Mouse (Mus musculus) gonadal fat pad, adult 2 months (tissue): ENCODE data around the gene Ace. TPM values are rescaled to one million over a fixed set of nuclear protein-coding genes. Genes with fewer than 3 reads are reported as not detected.

ENCODE experiments used
- DNase-seq: peaks from one replicate; pipeline ENCODE4 v3.0.0-alpha.2; 2012; ENCODE audit warnings: low read depth
- polyA plus RNA-seq: library from polyadenylated mRNA; depleted of rRNA; stranded (reverse); fragments of >200 nt; gene quantifications from 2 replicates; pipeline ENCODE4 v1.2.3, GENCODE M21; 2012; rRNA removed

The Ace gene
- 267 and 456 TPM in 2 replicates for polyA plus RNA-seq

DNA sequence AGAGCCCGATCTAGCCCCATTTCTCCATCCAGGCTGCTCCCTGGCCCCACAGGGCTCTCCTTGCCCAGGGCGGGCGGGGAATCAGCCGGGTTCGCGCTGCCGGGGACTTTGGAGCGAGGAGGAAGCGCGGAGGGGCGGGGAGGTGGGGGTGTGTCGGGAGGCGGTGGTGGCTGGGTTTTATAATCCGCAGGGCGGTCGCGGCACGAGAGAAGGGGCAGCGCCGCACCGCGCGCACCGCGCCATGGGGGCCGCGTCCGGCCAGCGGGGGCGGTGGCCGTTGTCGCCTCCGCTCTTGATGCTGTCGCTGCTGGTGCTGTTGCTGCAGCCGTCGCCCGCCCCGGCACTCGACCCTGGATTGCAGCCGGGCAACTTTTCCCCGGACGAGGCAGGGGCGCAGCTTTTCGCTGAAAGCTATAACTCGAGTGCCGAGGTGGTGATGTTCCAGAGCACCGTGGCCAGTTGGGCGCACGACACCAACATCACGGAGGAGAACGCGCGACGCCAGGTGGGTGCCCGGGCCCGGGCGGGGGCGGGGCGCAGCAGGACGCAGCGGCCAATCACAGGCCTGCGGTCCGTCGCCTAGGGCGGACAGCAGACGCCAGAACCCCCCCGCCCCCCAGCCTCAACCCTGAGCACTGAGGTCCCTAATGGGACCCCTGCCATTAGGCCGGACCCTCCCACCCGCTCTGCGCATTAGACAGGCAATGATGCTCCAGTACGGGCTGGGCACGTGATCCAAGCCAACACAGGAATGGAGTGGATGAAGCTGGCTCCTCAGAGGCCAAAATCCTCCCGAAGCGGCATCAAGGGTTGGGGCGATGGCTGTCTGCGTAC lies at the start of gene Ace:
Ace (plus strand) TSS at position 205 of the 834 bp plus-strand sequence.
- no peak for DNase-seq

GRCm38 (mm10) chr11:105920098-105920785 lies 47.5 kb upstream of the Ace start:
- DNase-seq: no peak

- DNase-seq: no peak
Observed at GRCm38 (mm10) chr11:105920836-105921235, 46.9 kb upstream of the Ace start.

DNA sequence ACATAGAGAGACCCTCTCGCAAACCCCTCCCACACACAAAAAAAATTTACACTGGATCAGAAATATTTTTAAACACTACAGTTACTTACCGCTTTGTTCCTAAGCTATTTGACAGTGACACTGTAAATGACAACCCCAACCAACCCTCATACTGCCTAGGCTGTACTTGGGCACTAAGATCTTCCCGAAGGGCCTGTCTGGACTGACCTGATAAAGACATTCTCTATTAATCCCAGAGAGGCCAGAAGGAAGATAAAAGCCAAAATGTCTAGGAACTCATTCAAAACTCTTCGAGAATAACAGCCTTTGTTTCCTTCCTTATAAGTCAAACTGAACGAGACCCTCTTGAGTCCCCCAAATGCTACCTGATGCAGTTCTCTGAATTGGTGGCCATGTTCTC lies 46.5 kb upstream of the Ace start:
- DNase-seq: no peak

- DNase-seq: no peak
Observed at GRCm38 (mm10) chr11:105922769-105923663, 44.7 kb upstream of the Ace start.

GRCm38 (mm10) chr11:105927065-105928030 lies 40.4 kb upstream of the Ace start:
- no peak for DNase-seq

GRCm38 (mm10) chr11:105928171-105928570 lies 39.6 kb upstream of the Ace start:
- no peak for DNase-seq

- DNase-seq: no peak
Observed at GRCm38 (mm10) chr11:105931380-105931779, 36.4 kb upstream of the Ace start.

DNA sequence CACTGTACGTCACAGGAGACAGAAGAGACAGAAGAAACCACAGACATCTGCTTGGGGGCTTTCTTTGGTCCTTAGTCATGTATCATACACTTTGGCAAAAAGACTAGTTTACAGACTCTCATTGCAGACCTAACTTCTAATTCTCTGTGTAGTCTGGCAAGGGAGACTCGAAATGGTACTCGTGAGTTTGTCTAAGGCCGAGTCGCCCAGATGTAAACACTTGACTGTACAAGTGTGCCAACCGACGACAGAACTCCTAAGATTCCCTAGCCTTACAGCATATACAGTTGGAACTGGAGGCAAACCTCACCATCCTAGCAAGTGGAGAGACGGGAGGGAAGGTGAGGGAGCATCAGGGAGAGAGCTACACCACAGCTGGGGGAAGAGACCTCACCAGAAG lies 34.0 kb upstream of the Ace start:
- DNase-seq: no peak

DNA sequence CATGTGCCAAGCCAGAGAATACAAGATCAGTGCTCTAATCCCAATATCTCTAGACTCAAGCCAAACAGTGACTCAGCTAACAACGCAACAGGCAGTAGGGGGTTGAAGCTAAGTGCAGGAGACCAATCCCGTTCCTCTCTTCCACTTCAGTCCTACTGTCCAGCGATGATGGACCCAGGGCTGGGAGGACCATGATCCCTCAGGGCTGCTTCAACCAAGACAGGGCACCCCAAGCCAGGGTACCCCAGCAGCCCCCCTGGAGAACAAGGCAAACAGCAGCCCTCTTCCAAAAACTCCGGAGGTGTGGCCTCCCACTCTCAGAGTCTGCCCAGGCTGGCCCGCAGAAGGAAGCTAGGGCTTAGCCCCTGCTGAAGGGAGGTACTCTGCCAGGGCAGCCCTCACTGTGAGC lies 33.4 kb upstream of the Ace start:
- DNase-seq: no peak

DNA sequence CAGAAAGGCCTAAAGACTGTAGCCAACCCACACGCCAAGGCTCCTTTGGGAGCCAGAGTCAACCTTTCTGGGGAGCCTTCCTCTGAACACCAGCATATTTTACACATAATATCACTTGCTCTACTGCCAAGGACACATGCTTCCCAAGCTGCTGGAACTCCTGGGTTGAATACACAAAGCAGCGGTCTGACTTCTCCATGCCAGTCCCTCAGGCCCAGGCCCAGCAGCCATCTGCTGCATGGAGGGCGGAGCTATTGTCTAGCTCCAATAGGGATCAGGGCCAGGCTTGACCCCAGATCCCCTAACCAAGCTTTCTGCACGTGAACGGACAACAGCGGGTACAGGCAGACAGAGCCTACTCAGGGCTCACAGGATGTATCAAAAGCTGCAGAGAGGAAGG lies 32.9 kb upstream of the Ace start:
- DNase-seq: no peak

DNA sequence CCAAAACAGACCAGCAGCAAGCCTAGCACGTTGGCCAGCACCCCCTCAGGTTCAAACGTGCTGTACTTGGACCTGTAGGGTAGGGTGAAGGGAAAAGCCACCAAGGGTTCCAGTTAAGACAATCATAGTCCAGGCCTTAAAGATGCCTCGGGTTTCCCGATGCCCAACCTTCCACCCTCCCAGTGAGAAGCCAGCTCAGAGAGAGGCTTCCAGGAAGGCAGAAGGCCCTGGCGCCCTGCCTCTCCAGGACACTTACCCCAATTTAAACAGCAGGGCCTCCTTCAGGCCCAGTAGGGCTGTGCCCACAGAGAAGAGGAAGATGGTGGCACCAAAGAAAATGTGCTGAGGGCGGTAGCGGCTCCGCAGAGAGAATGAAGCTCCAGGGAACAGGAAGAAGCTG lies 32.2 kb upstream of the Ace start:
- no peak for DNase-seq

GRCm38 (mm10) chr11:105936200-105936599 lies 31.5 kb upstream of the Ace start:
- no peak for DNase-seq

DNA sequence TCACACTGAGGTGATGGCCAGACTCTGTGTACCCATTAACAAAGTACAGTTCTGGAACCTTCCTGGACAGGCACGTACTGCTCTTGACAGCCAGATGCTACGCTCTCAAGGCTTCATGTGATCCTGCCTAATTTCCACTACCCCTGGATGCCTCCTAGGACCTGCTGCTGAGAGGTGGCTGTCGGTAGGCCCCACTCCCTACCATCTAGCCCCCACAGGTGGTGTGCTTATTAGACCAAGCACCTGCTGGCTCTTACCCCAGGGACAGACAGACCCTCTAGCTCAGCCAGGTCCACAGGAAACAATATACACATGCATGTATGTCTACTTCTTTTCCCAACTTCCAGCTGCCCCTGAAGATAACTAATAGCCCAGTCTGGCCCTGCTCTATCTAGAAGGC lies 30.8 kb upstream of the Ace start:
- no peak for DNase-seq

- DNase-seq: no peak
Observed at GRCm38 (mm10) chr11:105938771-105939170, 29.0 kb upstream of the Ace start.

DNA sequence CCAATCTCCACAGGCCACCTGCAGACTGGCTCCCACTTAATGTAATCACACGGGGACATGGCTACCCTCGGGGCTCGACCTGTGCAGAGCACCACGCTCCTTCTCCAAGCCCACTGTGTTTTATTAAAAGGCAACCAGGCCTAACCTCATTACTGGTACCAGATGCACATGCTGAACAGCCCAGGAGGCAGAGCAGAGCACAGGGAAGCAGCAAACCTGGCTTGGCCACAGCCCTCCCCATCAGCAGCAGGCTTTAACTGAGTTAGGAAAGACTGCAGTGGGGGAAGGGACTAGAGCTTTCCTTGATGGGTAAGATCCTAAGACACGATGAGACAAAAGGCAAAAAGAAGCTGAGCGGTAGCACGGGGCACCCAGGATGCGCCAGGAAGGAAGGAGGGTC lies 25.8 kb upstream of the Ace start:
- DNase-seq: no peak

- no peak for DNase-seq
Observed at GRCm38 (mm10) chr11:105943133-105944102, 24.3 kb upstream of the Ace start.

GRCm38 (mm10) chr11:105944126-105944621 lies 23.6 kb upstream of the Ace start:
- no peak for DNase-seq
